Mouse (Mus musculus) forebrain, embryonic 13.5 days (tissue): ENCODE data around the gene Ptprn2. TPM values are rescaled to one million over a fixed set of nuclear protein-coding genes. Genes with fewer than 3 reads are reported as not detected.
"Not testable (repeated sequence)": the region's sequence is repeated elsewhere in the genome, so short reads cannot be mapped to it uniquely, and the experiment has no call there.

ENCODE experiments used
- ATAC-seq: fragments of 200-750 bp; cut with Nextera tagmentation; 2 replicates; pipeline ENCODE4 v1.8.0; 2017
- H3K27ac ChIP-seq: fragments of 300-500 bp; sonication (generic); 2 replicates; pipeline ENCODE4 v1.5.1; 2015; ENCODE audit warnings: inconsistent platforms, mild to moderate bottlenecking, moderate library complexity
- H3K27me3 ChIP-seq: fragments of 300-500 bp; sonication (generic); 2 replicates; pipeline ENCODE4 v1.6.1; 2015; ENCODE audit warnings: mild to moderate bottlenecking, inconsistent platforms
- H3K36me3 ChIP-seq: fragments of 300-500 bp; sonication (generic); 2 replicates; pipeline ENCODE4 v1.6.1; 2015; ENCODE audit warnings: mild to moderate bottlenecking, inconsistent platforms; ENCODE audit not compliant: poor library complexity, severe bottlenecking
- H3K4me1 ChIP-seq: fragments of 300-500 bp; sonication (generic); 2 replicates; pipeline ENCODE4 v1.6.1; 2015; ENCODE audit warnings: inconsistent platforms
- H3K4me2 ChIP-seq: fragments of 300-500 bp; sonication (generic); 2 replicates; pipeline ENCODE4 v1.6.1; 2015; ENCODE audit warnings: inconsistent platforms, mild to moderate bottlenecking, moderate library complexity
- H3K4me3 ChIP-seq: fragments of 300-500 bp; sonication (generic); 2 replicates; pipeline ENCODE4 v1.5.1; 2015; ENCODE audit warnings: mild to moderate bottlenecking, inconsistent platforms
- H3K9ac ChIP-seq: fragments of 300-500 bp; sonication (generic); 2 replicates; pipeline ENCODE4 v1.6.1; 2015; ENCODE audit warnings: mild to moderate bottlenecking, inconsistent platforms
- H3K9me3 ChIP-seq: fragments of 300-500 bp; sonication (generic); replicated peaks from 2 replicates; pipeline ENCODE4 v1.6.1; 2016; ENCODE audit warnings: inconsistent platforms
- WGBS: fragments of 180-500 bp; shearing (Covaris S2); methylation state at CpG from one replicate; pipeline ENCODE4 v1.1.7; 2015; 5-methylcytosine and 5-hydroxymethylcytosine counted together
- polyA plus RNA-seq: library from polyadenylated mRNA; unstranded; fragments of >200 nt; fragmentation: Nextera tagmentation; extraction: Ambion mirVana; gene quantifications from 2 replicates; pipeline ENCODE4 v1.2.1, GENCODE M21; 2015

Ptprn2 gene
- polyA plus RNA-seq, 1 experiment from 2014 or later: 6.6 TPM

GRCm38 (mm10) chr12:116478771-116479170, 6.7 kb upstream of the Ptprn2 start:
- H3K27me3 ChIP-seq: peaks cover 7% of the 10 kb centered on the region; the same call in 1 of the 2 replicates
- no peak overlapping the region for H3K9ac ChIP-seq
- no peak overlapping the region for H3K4me2 ChIP-seq
- H3K4me3 ChIP-seq: no peak overlapping the region
- H3K36me3 ChIP-seq: no peaks in the 10 kb centered on the region
- no peaks in the 10 kb centered on the region for H3K9me3 ChIP-seq
- ATAC-seq: no peak
- 73% methylated on average over 1 of the region's 1 CpGs for WGBS
- no peaks in the 10 kb centered on the region for H3K4me1 ChIP-seq
- H3K27ac ChIP-seq: no peak overlapping the region

GRCm38 (mm10) chr12:116481921-116482320, 3.6 kb upstream of the Ptprn2 start:
- H3K9ac ChIP-seq: no peak overlapping the region
- no peak overlapping the region for H3K4me3 ChIP-seq
- no peak overlapping the region for H3K27ac ChIP-seq
- H3K4me1 ChIP-seq: peaks cover 13% of the 10 kb centered on the region; the same call in 1 of the 2 replicates
- H3K9me3 ChIP-seq: no peaks in the 10 kb centered on the region
- H3K36me3 ChIP-seq: no peaks in the 10 kb centered on the region
- no peak for ATAC-seq
- H3K27me3 ChIP-seq: peaks cover 12% of the 10 kb centered on the region; the same call in 1 of the 2 replicates
- H3K4me2 ChIP-seq: no peak overlapping the region
- 78% methylated on average over 1 of the region's 1 CpGs for WGBS

GRCm38 (mm10) chr12:116483581-116483980, 1.9 kb upstream of the Ptprn2 start:
- Histone ChIP-seq H3K4me1 (peaks cover 13% of the 10 kb centered on the region; the same call in 1 of the 2 replicates), H3K27ac (no peak overlapping the region), H3K9ac (no peak overlapping the region), H3K27me3 (peaks cover 22% of the 10 kb centered on the region; the same call in 1 of the 2 replicates), H3K4me3 (no peak overlapping the region), H3K4me2 (no peak overlapping the region), H3K36me3 (no peaks in the 10 kb centered on the region), H3K9me3 (no peaks in the 10 kb centered on the region)
- ATAC-seq: no peak
- WGBS: 72% methylated on average over 2 of the region's 2 CpGs

- peaks cover 13% of the 10 kb centered on the region; the same call in 1 of the 2 replicates for H3K4me1 ChIP-seq
- no peaks in the 10 kb centered on the region for H3K9me3 ChIP-seq
- WGBS: 77% methylated on average over 8 of the region's 8 CpGs
- 0 out of 2 replicates have a peak overlapping the region, but pooled peaks have one; percentile 73 for H3K9ac ChIP-seq
- peak overlapping the region; percentile 71 for H3K4me3 ChIP-seq
- peak overlapping the region; percentile 81 for H3K4me2 ChIP-seq
- H3K27me3 ChIP-seq: peaks cover 22% of the 10 kb centered on the region; the same call in 1 of the 2 replicates
- no peaks in the 10 kb centered on the region for H3K36me3 ChIP-seq
- no peak overlapping the region for H3K27ac ChIP-seq
- ATAC-seq: no peak
Measured at GRCm38 (mm10) chr12:116484991-116485390, 529 bp upstream of the Ptprn2 start.

- Histone ChIP-seq H3K4me3 (peak overlapping the region; percentile 71), H3K27ac (peak overlapping the region; percentile 80), H3K36me3 (no peaks in the 10 kb centered on the region), H3K4me2 (peak overlapping the region; percentile 81), H3K4me1 (peaks cover 13% of the 10 kb centered on the region; the same call in 1 of the 2 replicates), H3K9me3 (no peaks in the 10 kb centered on the region), H3K9ac (peak overlapping the region; percentile 73), H3K27me3 (peaks cover 22% of the 10 kb centered on the region; the same call in 1 of the 2 replicates)
- 0 out of 2 replicates have a peak, but pooled peaks have one; percentile 20 for ATAC-seq
- WGBS: 2% methylated on average over 10 of the region's 10 CpGs
Measured at GRCm38 (mm10) chr12:116486404-116486730, 847 bp downstream of the Ptprn2 start.

GRCm38 (mm10) chr12:116488836-116489235, 3.3 kb downstream of the Ptprn2 start:
- 0 out of 2 replicates have a peak, but pooled peaks cover 15% of the 10 kb centered on the region for H3K27me3 ChIP-seq
- H3K9me3 ChIP-seq: no peaks in the 10 kb centered on the region
- H3K27ac ChIP-seq: no peak overlapping the region
- no peak for ATAC-seq
- H3K4me3 ChIP-seq: no peak overlapping the region
- no peak overlapping the region for H3K4me2 ChIP-seq
- 62% methylated on average over 8 of the region's 8 CpGs for WGBS
- H3K36me3 ChIP-seq: no peaks in the 10 kb centered on the region
- no peak overlapping the region for H3K9ac ChIP-seq
- H3K4me1 ChIP-seq: peaks cover 13% of the 10 kb centered on the region; the same call in 1 of the 2 replicates

- Histone ChIP-seq H3K27ac (no peak overlapping the region), H3K4me1 (0 out of 2 replicates have a peak, but pooled peaks cover 7% of the 10 kb centered on the region), H3K9me3 (no peaks in the 10 kb centered on the region), H3K9ac (no peak overlapping the region), H3K4me3 (no peak overlapping the region), H3K36me3 (no peaks in the 10 kb centered on the region), H3K27me3 (0 out of 2 replicates have a peak, but pooled peaks cover 10% of the 10 kb centered on the region), H3K4me2 (no peak overlapping the region)
- 88% methylated on average over 5 of the region's 5 CpGs for WGBS
- no peak for ATAC-seq
Measured at GRCm38 (mm10) chr12:116490575-116491356, 5.2 kb downstream of the Ptprn2 start.

GRCm38 (mm10) chr12:116498666-116499065, 13.1 kb downstream of the Ptprn2 start:
- ATAC-seq: no peak
- Histone ChIP-seq H3K27ac (no peak overlapping the region), H3K9me3 (no peaks in the 10 kb centered on the region), H3K9ac (no peak overlapping the region), H3K27me3 (no peaks in the 10 kb centered on the region), H3K36me3 (no peaks in the 10 kb centered on the region), H3K4me1 (no peaks in the 10 kb centered on the region), H3K4me2 (no peak overlapping the region), H3K4me3 (no peak overlapping the region)

- Histone ChIP-seq H3K9ac (no peak overlapping the region), H3K4me3 (no peak overlapping the region), H3K4me2 (no peak overlapping the region), H3K9me3 (no peaks in the 10 kb centered on the region), H3K36me3 (no peaks in the 10 kb centered on the region), H3K27ac (no peak overlapping the region), H3K27me3 (no peaks in the 10 kb centered on the region), H3K4me1 (no peaks in the 10 kb centered on the region)
- WGBS: 86% methylated on average over 11 of the region's 11 CpGs
- no peak for ATAC-seq
Measured at GRCm38 (mm10) chr12:116500652-116501051, 15.1 kb downstream of the Ptprn2 start.

GRCm38 (mm10) chr12:116512482-116512881, 27.0 kb downstream of the Ptprn2 start:
- Histone ChIP-seq H3K9ac (no peak overlapping the region), H3K27ac (no peak overlapping the region), H3K4me1 (no peaks in the 10 kb centered on the region), H3K27me3 (no peaks in the 10 kb centered on the region), H3K4me2 (no peak overlapping the region), H3K36me3 (no peaks in the 10 kb centered on the region), H3K4me3 (no peak overlapping the region), H3K9me3 (no peaks in the 10 kb centered on the region)
- ATAC-seq: no peak
- WGBS: 90% methylated on average over 1 of the region's 1 CpGs

GRCm38 (mm10) chr12:116513788-116514187, 28.3 kb downstream of the Ptprn2 start:
- not testable (repeated sequence) for H3K27ac ChIP-seq, H3K4me2 ChIP-seq, H3K4me1 ChIP-seq, ATAC-seq, H3K4me3 ChIP-seq, H3K9ac ChIP-seq, H3K27me3 ChIP-seq, H3K9me3 ChIP-seq, H3K36me3 ChIP-seq
- WGBS: 83% methylated on average over 2 of the region's 2 CpGs

- Histone ChIP-seq H3K27ac (no peak overlapping the region), H3K36me3 (no peaks in the 10 kb centered on the region), H3K27me3 (no peaks in the 10 kb centered on the region), H3K4me3 (no peak overlapping the region), H3K4me2 (no peak overlapping the region), H3K9me3 (no peaks in the 10 kb centered on the region), H3K9ac (no peak overlapping the region), H3K4me1 (no peaks in the 10 kb centered on the region)
- ATAC-seq: no peak
Measured at GRCm38 (mm10) chr12:116515824-116516223, 30.3 kb downstream of the Ptprn2 start.
